Mouse (Mus musculus): ENCODE data around the gene Sbf1.

The Sbf1 gene

DNA sequence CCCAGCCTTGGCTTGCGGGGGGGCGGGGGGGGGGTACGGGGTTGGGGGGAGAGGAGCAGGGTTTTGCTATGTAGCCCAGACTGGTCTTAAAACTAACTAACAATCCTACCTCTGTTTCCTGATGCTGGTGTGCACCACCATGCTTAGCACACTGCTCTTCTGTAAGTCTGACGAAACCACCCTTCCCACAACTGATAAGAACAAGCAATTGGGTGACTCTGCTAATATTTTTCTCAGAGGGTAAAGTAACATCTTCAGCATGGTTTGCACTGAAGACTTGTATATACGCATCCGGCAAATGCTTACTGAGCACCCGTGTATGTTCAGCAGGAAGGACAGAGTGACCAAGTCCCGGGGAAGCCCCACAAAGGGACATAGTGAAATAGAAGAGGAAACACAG lies 6.2 kb upstream of the Sbf1 start:
- no peak for DNase-seq (ENCODE audit: low spot score in 2 of 2)

- no peak for DNase-seq (ENCODE audit: low spot score in 2 of 2)
Measured at GRCm38 (mm10) chr15:89316146-89316545, 1.0 kb upstream of the Sbf1 start.

GRCm38 (mm10) chr15:89314511-89315189 lies 461 bp downstream of the Sbf1 start:
- peak; percentile 43 to 45 for DNase-seq (ENCODE audit: low spot score in 2 of 2)

DNA sequence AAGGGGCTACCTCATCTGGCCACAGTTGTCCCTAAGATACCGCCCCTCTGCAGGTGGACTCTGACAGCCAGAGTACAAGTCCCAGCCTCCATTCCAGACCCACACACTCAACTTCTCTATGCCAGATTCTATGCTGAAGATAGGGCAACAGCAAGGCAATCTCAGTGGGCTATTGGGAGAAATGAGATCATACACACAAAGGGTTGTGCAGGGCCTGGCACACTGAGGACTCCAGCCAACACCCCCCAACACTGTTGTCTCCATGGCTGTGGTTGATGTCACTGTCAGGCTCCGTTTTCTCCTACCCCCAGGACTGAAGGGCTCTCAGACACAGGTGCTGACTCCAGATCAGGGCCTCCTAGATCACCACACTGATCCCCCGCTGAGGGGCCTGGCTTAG lies 1.0 kb downstream of the Sbf1 start:
- no peak for DNase-seq (ENCODE audit: low spot score in 2 of 2)

DNA sequence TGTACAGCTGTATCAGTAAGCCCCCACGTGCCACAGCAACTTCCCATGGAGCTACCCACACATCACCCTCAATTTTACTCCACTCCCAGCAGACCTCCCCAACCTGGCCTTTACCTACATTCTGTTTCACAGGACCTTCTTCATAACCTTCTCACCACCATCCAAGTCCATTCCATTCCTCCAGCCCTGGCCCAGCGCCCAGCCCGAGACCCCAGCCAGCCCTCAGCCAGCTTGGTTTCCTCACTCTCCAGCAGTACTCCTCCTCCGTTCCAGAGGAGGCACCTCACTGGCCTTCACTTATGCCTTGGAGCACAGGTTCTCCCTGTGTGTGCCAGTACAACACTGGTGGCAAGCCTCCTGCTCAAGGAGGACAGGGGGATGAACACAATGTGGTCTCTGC lies 1.8 kb downstream of the Sbf1 start:
- no peak for DNase-seq (ENCODE audit: low spot score in 2 of 2)

DNA sequence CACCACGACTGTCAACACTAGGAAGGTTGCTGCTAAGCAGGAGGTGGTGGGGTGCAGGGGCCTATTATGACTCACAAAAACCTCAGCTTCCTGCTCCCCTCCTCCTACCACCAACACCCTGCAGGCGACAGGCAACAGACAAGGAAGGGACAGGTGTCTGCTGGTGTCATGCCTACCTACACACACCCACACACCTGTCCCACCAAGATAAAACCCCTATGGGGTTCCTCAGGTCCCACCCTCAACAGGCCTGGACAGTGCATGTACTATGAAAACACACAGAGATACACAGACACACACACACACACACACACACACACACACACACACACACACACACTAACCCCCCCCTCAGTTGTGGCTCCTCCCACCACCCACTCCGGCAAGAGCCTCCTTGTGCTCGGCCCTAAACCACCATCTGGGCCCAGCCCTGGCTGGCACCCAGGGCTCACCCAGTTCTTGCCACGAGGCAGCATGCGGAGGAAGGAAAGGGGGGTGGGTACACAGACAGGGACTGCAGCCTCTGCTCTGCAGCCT lies 5.1 kb downstream of the Sbf1 start:
- DNase-seq (ENCODE audit: low spot score in 2 of 2): no peak

GRCm38 (mm10) chr15:89308406-89309139 lies 6.5 kb downstream of the Sbf1 start:
- DNase-seq (ENCODE audit: low spot score in 2 of 2): no peak

- no peak for DNase-seq (ENCODE audit: low spot score in 2 of 2)
Measured at GRCm38 (mm10) chr15:89307461-89307860, 7.7 kb downstream of the Sbf1 start.

- DNase-seq (ENCODE audit: low spot score in 2 of 2): no peak
Measured at GRCm38 (mm10) chr15:89305966-89306365, 9.1 kb downstream of the Sbf1 start.

- DNase-seq (ENCODE audit: low spot score in 2 of 2): no peak
Measured at GRCm38 (mm10) chr15:89300600-89300999, 14.5 kb downstream of the Sbf1 start.

GRCm38 (mm10) chr15:89300180-89300579 lies 14.9 kb downstream of the Sbf1 start:
- no peak for DNase-seq (ENCODE audit: low spot score in 2 of 2)

- no peak for DNase-seq (ENCODE audit: low spot score in 2 of 2)
Measured at GRCm38 (mm10) chr15:89297695-89298094, 17.4 kb downstream of the Sbf1 start.

- no peak for DNase-seq (ENCODE audit: low spot score in 2 of 2)
Measured at GRCm38 (mm10) chr15:89296465-89296864, 18.6 kb downstream of the Sbf1 start.

GRCm38 (mm10) chr15:89295580-89296165 lies 19.4 kb downstream of the Sbf1 start:
- DNase-seq (ENCODE audit: low spot score in 2 of 2): no peak

DNA sequence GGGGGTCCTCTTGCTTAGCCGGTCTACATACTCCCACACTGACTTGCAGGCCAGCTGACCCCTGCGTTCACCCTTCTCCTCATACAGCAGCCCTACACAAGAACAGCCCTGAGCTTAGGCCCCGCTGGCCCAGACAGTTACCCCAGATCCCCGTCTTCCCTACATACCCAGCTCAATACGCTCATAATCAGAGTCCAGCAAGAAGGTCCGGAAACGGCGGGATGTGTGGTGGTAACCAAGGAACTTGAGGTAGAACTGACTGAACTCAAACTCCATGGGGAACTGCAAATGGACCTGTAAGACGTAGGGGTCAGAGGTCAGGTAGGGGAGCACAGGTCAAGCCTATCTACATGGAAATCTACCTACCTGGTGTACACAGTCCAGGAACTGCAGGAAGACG lies 21.3 kb downstream of the Sbf1 start:
- DNase-seq (ENCODE audit: low spot score in 2 of 2): no peak

DNA sequence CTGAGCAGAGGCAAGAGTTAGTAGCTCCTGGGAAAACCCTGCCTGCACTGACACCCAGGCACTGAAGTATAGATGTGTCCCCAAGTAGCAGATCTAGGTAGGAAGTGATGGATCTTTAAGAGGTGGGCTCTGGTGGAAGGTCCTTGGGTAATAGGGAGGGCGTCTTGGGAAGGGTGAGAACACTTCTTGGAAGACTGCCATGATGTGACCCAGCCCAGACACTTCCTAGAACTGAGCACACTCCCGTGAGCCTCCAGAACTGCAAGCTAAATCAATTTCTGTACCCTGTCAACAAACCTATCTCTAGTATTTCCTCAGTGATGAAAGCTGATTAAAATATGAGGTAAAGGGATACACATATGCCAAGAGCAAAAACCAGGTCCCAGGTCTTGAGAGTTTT lies 22.3 kb downstream of the Sbf1 start:
- no peak for DNase-seq (ENCODE audit: low spot score in 2 of 2)

- DNase-seq (ENCODE audit: low spot score in 2 of 2): no peak
Measured at GRCm38 (mm10) chr15:89291521-89291920, 23.6 kb downstream of the Sbf1 start.

DNA sequence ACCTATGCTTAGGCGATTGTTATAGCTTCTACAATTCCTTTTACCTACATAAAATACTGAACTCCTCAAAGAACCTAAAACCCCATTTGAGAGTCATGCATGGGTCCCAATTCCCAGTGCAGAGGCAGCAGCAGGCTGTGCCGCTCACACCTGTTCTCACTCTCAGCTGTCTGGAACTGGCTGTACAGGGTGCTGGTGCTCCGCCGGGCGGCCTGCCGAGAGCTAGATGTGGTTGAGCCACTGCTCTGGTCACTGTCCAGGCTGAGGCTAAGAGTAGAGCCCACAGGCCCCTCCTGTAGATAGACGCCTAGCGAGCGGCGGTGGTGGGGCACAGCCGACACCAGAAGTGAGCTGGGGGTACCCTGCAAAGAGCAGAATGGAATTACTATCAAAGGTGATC lies 25.7 kb downstream of the Sbf1 start:
- no peak for DNase-seq (ENCODE audit: low spot score in 2 of 2)

DNA sequence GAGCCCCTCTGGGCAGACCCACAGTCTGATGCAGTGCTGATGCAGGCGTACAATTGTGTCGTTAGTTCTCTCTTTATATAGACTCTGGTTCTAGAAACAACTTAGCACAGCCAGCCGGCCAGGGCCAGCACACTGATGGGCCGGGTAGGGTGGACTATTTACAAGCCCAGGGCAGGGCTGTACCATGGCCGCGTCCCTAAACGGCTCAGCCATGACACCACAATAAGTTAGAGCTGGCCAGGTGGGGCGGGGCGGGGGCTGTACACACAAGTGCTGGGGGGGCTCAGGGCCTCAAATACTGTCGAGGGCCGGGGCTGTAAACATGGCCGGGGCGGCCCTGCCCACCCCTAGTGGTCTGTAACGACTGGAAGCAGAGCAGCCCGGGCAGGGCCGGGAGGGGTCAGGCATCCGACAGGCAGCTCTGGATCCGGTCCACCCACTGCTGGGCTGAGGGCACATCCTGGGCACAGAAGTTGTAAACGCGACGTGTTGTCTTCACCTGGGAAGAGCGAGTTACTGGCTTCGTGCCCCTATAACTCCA lies 26.8 kb downstream of the Sbf1 start:
- DNase-seq (ENCODE audit: low spot score in 2 of 2): no peak

DNA sequence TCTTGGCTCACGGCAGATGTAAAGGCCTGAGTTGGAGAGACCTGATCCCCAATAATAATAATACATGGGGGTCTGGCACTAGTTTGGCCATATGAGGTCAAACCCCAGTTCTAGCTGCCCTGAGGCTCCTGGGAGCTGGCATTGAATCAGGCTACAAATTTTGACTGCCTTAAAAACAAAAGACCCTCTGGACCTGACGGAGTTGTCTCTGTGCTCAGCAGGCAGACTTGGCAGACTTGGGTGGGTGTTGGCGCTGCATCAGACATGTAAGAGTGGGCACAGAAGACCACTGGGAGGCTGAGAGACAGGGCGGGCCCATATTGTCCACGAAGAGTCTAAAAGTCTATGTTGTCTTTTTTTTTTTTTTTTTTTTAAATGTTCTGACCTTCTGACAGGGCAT lies 28.5 kb downstream of the Sbf1 start:
- no peak for DNase-seq (ENCODE audit: low spot score in 2 of 2)

GRCm38 (mm10) chr15:89286114-89286513 lies 29.0 kb downstream of the Sbf1 start:
- no peak for DNase-seq (ENCODE audit: low spot score in 2 of 2)

DNA sequence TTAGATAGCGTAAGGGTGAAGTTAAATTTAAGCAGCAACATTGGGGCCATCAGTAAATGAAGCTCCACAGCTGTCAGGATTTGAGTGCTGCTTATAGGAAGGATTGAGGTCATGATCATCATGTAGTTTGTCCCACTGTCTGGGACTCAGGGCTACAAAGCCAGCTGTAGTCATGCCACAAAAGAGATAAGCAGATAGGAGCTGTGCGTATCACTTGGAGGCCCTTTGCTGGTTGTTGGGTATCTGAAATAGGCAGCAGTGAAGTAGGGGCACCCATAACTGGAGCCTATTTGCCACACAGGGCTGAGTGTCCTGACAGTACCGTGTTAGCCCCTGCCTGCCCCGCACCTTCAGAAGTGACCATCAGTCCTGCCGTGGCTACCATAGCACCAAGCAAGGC lies 29.6 kb downstream of the Sbf1 start:
- DNase-seq (ENCODE audit: low spot score in 2 of 2): no peak

DNA sequence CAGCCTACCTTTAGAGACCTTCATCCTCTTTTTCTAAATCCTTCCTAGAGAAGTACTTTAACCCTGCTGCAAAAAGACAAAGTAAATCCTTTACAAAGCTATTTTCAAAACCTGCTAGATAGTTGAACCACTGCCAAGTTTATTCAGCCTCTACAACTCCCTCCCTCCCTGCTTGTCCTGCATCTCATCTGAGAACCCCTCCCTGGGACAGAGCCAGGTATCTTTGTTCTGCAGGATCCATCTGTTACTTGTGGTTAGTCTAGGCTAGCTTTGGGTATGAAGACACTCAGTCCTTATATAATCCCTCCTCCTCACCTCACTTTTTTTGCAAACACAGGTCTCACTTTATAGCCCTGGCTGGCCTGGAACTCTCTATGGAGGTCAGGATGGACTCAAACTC lies 30.1 kb downstream of the Sbf1 start:
- DNase-seq (ENCODE audit: low spot score in 2 of 2): no peak

All from frontal cortex, postnatal 10 days (tissue).